Mouse (Mus musculus): ENCODE results near the gene Fndc10.

DNA sequence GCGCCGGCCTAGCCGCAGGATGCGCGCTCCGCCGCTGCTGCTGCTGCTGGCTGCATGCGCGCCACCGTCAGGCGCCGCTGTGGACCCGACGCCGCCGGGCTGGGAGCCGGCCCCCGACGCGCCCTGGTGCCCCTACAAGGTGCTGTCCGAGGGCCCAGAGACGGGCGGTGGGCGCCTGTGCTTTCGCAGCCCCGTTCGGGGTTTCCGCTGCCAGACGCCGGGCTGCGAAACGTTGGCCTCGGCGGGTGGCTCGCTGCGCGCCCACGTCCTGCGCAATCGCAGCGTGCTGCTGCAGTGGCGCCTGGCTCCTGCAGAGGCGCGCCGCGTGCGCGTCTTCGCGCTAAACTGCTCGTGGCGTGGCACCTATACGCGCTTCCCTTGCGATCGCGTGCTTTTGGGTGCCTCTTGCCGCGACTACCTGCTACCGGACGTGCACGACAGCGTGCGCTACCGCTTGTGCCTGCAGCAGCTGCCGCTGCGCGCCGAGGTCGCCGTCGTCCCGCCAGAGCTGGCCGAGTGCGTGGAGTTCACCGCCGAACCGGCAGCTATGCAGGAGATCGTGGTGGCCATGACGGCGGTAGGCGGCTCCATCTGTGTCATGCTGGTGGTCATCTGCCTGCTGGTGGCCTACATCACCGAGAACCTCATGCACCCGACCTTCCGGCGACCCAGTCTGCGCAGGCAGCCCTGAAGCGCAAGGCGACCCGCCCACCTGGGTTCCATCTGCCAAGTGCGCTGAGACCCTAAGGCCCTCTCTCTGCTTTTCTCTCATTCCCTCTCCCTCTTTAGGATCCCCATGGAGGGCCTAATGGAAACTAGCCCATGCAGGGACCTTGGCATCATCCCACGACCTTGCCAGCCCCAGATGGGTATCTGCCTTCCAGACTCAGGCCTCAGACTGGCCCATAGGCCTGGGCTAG is 600 bp downstream of the Fndc10 start:
- TF ChIP-seq CTCF (conservative IDR thresholded peaks at IDR 0.05; ENCODE audit: low read length), result no peak
- no peak for TF ChIP-seq NANOG (IDR thresholded peaks at IDR 0.05; ENCODE audit: borderline replicate concordance, low read length)
